Mouse (Mus musculus) stomach, postnatal 0 days (tissue): ENCODE results near the gene Spats2l. TPM values are rescaled to one million over a fixed set of nuclear protein-coding genes. Genes with fewer than 3 reads are reported as not detected.

Experiments used
- ATAC-seq: fragments of 200-750 bp; cut with Nextera tagmentation; 2 replicates; pipeline ENCODE4 v1.8.0; 2017; ENCODE audit not compliant: low FRiP score, low TSS enrichment
- DNase-seq: peaks from one replicate; pipeline ENCODE4 v3.0.0-alpha.2; 2016; ENCODE audit warnings: low spot score
- H3K27ac ChIP-seq: fragments of 300-500 bp; sonication (generic); replicated peaks from 2 replicates; pipeline ENCODE4 v1.5.1; 2014; ENCODE audit warnings: mild to moderate bottlenecking, control low read depth
- H3K27me3 ChIP-seq: fragments of 300-500 bp; sonication (generic); 2 replicates; pipeline ENCODE4 v1.6.1; 2014; ENCODE audit warnings: low read length; ENCODE audit not compliant: control insufficient read depth, insufficient read depth
- H3K36me3 ChIP-seq: fragments of 300-500 bp; sonication (generic); 2 replicates; pipeline ENCODE4 v1.6.1; 2014; ENCODE audit warnings: low read length, mixed read lengths; ENCODE audit not compliant: control insufficient read depth, insufficient read depth
- H3K4me1 ChIP-seq: fragments of 300-500 bp; sonication (generic); replicated peaks from 2 replicates; pipeline ENCODE4 v1.6.1; 2014; ENCODE audit warnings: antibody characterized with exemption; ENCODE audit not compliant: control insufficient read depth, insufficient read depth
- H3K4me2 ChIP-seq: fragments of 300-500 bp; sonication (generic); replicated peaks from 2 replicates; pipeline ENCODE4 v1.6.1; 2014; ENCODE audit warnings: low read depth, mild to moderate bottlenecking, control low read depth, moderate library complexity
- H3K4me3 ChIP-seq: fragments of 300-500 bp; sonication (generic); 2 replicates; pipeline ENCODE4 v1.5.1; 2014; ENCODE audit warnings: low read depth, low read length, control low read depth
- H3K9ac ChIP-seq: fragments of 300-500 bp; sonication (generic); 2 replicates; pipeline ENCODE4 v1.6.1; 2014; ENCODE audit warnings: mild to moderate bottlenecking, low read length, control low read depth, mixed read lengths
- H3K9me3 ChIP-seq: fragments of 300-500 bp; sonication (generic); 2 replicates; pipeline ENCODE4 v1.6.1; 2016; ENCODE audit warnings: low read length; ENCODE audit not compliant: control insufficient read depth
- CTCF ChIP-seq: IDR thresholded peaks from 2 replicates; pipeline ENCODE4 v1.5.1; 2016; ENCODE audit warnings: antibody characterized with exemption, low read depth, mild to moderate bottlenecking, moderate library complexity
- EP300 ChIP-seq: optimal IDR thresholded peaks from 2 replicates; pipeline ENCODE3; 2016; ENCODE audit warnings: antibody characterized with exemption
- WGBS: fragments of 180-500 bp; shearing (Covaris S2); extraction: QIAGEN DNeasy Blood & Tissue Kit; methylation state at CpG from one replicate; pipeline ENCODE4 v1.1.7; 2014; 5-methylcytosine and 5-hydroxymethylcytosine counted together
- polyA plus RNA-seq: library from polyadenylated mRNA; unstranded; fragments of >200 nt; fragmentation: Nextera tagmentation; extraction: Ambion mirVana; gene quantifications from 2 replicates; pipeline ENCODE4 v1.2.1, GENCODE M21; 2015

The Spats2l gene
- polyA plus RNA-seq, 1 experiment from 2014 or later, result 73.8 TPM

DNA sequence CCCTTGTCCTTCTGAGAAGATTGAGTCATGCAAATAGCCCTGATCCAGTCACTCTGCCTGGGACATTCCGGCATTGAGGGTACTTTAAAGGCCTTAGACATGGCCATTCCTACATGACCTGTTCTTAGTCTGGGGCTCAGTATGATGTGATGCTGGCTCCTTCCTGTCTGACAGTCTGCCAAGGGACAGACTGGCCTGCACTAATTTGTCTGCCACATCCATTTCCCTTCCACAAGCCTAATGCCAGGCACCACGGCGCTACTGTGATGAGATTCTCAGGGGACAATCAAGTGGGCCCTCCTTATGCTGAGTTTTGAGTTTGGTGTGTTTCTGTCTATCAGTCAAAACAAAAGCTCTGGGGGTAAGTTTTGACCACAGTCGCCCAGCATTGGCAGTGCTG is 144.6 kb downstream of the Spats2l start:
- WGBS, result 81% methylated on average over 4 of the region's 4 CpGs
- DNase-seq, result no peak
- TF ChIP-seq EP300, result no peak
- Histone ChIP-seq H3K4me3 (no peak overlapping the region), H3K4me2 (no peak overlapping the region), H3K9ac (no peak overlapping the region), H3K4me1 (no peaks in the 10 kb centered on the region), H3K36me3 (0 out of 2 replicates have a peak, but pooled peaks cover 4% of the 10 kb centered on the region), H3K27me3 (no peaks in the 10 kb centered on the region), H3K27ac (no peak overlapping the region), H3K9me3 (no peaks in the 10 kb centered on the region)
- no peak for ATAC-seq

DNA sequence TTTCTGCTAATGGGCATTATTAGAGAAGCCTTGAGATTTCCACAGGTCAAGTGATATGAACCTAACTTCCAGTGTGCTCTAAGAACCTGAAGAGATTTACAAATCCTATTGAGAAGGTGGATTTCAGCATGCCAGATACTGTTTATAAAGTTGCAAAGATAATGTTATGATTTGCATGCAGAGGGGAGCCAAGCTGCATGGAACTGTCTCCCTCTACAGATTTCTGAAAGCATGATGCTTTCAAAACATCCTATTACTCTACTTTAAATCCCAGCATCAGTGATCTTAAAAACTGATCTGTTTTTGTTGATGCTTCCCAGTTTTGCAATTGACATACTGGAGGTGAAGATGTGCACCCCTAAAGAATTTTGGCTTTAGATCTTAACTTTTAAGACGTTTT is 160.3 kb downstream of the Spats2l start:
- no peaks in the 10 kb centered on the region for H3K4me1 ChIP-seq
- ATAC-seq (no peak), DNase-seq (no peak)
- no peak overlapping the region for H3K4me2 ChIP-seq
- no peaks in the 10 kb centered on the region for H3K27me3 ChIP-seq
- no peaks in the 10 kb centered on the region; the same call in 1 of the 2 replicates for H3K36me3 ChIP-seq
- H3K4me3 ChIP-seq, result no peak overlapping the region
- WGBS, result 60% methylated on average over 1 of the region's 1 CpGs
- no peak overlapping the region for H3K9ac ChIP-seq
- no peak overlapping the region for H3K27ac ChIP-seq
- TF ChIP-seq CTCF (peak; percentile 47), EP300 (no peak)
- no peaks in the 10 kb centered on the region for H3K9me3 ChIP-seq

GRCm38 (mm10) chr1:57940691-57941090 is 166.7 kb downstream of the Spats2l start:
- Histone ChIP-seq H3K9me3 (no peaks in the 10 kb centered on the region), H3K4me3 (no peak overlapping the region), H3K4me2 (no peak overlapping the region), H3K27ac (no peak overlapping the region), H3K27me3 (no peaks in the 10 kb centered on the region), H3K36me3 (no peaks in the 10 kb centered on the region; the same call in 1 of the 2 replicates), H3K4me1 (no peaks in the 10 kb centered on the region), H3K9ac (no peak overlapping the region)
- ATAC-seq, result no peak
- DNase-seq, result no peak
- TF ChIP-seq CTCF, result no peak
- no peak for TF ChIP-seq EP300
- WGBS, result 84% methylated on average over 10 of the region's 10 CpGs

DNA sequence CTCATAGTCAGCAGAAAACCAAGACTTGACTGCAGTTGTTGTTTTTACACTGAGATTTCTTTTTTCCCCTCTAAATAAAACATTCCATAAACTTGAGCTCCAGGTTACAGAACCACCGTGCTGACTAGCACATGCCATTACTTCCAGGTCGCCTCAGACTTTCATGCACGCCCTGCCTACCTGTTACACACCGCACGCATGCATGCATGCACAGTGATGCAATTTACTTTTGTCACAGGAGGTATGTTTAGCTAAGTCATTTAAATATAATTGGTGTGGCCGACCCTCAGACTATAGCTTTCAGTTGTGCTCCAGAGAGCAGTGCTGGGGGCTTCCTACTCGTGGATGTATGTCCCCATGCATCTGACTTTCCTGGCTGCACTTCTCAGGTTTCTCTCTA is 167.1 kb downstream of the Spats2l start:
- ATAC-seq, result no peak
- H3K27ac ChIP-seq, result no peak overlapping the region
- H3K4me1 ChIP-seq, result no peaks in the 10 kb centered on the region
- H3K36me3 ChIP-seq, result no peaks in the 10 kb centered on the region; the same call in 1 of the 2 replicates
- WGBS, result 78% methylated on average over 7 of the region's 7 CpGs
- H3K4me2 ChIP-seq, result no peak overlapping the region
- DNase-seq, result no peak
- no peak overlapping the region for H3K4me3 ChIP-seq
- no peak overlapping the region for H3K9ac ChIP-seq
- H3K27me3 ChIP-seq, result no peaks in the 10 kb centered on the region
- H3K9me3 ChIP-seq, result no peaks in the 10 kb centered on the region
- no peak for TF ChIP-seq EP300
- no peak for TF ChIP-seq CTCF

DNA sequence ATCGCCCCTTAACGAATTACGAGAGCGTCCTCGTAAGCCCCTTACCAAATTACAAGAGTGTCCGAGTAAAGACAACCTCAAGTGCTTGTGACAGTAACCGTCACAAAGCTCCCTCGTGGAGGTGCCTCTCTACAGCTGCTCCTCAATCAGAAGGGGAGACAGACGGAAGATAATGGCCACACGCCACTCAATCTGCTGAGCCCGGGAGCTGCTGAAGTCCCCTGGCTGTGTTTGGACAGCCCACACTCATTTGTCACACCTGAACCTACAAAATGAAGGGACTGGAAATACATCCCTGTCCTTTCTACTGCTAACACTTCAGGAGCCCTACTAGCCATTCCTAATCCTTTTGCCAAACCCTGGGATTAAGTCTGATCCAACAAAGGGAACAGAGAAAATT is 167.8 kb downstream of the Spats2l start:
- no peaks in the 10 kb centered on the region for H3K27me3 ChIP-seq
- ATAC-seq (no peak), DNase-seq (no peak)
- H3K9me3 ChIP-seq, result no peaks in the 10 kb centered on the region
- TF ChIP-seq EP300 (no peak), CTCF (no peak)
- no peaks in the 10 kb centered on the region for H3K4me1 ChIP-seq
- no peak overlapping the region for H3K9ac ChIP-seq
- H3K27ac ChIP-seq, result no peak overlapping the region
- no peak overlapping the region for H3K4me3 ChIP-seq
- WGBS, result 65% methylated on average over 11 of the region's 11 CpGs
- no peak overlapping the region for H3K4me2 ChIP-seq
- H3K36me3 ChIP-seq, result no peaks in the 10 kb centered on the region; the same call in 1 of the 2 replicates

GRCm38 (mm10) chr1:57942215-57942614 is 168.3 kb downstream of the Spats2l start:
- H3K36me3 ChIP-seq, result no peaks in the 10 kb centered on the region; the same call in 1 of the 2 replicates
- TF ChIP-seq CTCF, result no peak
- TF ChIP-seq EP300, result no peak
- 87% methylated on average over 6 of the region's 6 CpGs for WGBS

More at GRCm38 (mm10) chr1:57942215-57942614, 168.3 kb downstream of the Spats2l start:
- no peaks in the 10 kb centered on the region for H3K27me3 ChIP-seq
- no peaks in the 10 kb centered on the region for H3K9me3 ChIP-seq
- DNase-seq, result no peak
- H3K27ac ChIP-seq, result no peak overlapping the region
- H3K4me2 ChIP-seq, result no peak overlapping the region
- no peaks in the 10 kb centered on the region for H3K4me1 ChIP-seq
- no peak overlapping the region for H3K9ac ChIP-seq
- no peak for ATAC-seq
- no peak overlapping the region for H3K4me3 ChIP-seq
